Mouse (Mus musculus) embryo, embryonic 10.5 days (tissue): ENCODE data around the gene Fut8.
"Not testable (repeated sequence)": the region's sequence is repeated elsewhere in the genome, so short reads cannot be mapped to it uniquely, and the experiment has no call there.

Experiments
- DNase-seq: peaks from one replicate; pipeline ENCODE4 v3.0.0-alpha.2; 2015; ENCODE audit warnings: low spot score

Gene Fut8

GRCm38 (mm10) chr12:77222272-77222874, 15.6 kb upstream of the Fut8 start:
- DNase-seq, result no peak

- no peak for DNase-seq
Measured at GRCm38 (mm10) chr12:77223595-77223994, 14.3 kb upstream of the Fut8 start.

DNA sequence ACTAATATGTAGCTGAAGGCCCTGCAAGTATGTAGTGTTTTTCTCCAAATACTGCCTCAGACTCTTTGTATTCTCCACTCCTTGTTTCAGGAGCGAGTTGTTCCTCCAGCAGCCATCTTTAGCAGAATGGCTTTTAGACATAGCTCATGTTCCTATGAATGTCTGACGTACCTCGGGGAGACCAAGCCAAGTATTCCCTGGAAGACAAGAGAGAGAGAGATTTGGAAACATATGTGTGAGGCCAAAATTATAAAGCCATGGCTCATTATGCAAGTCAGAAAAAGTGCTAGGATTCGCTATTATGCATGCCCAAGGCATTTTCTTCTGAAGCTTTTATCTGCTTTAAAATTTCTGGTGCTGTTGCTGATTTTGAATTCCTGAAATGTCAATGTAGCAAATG, 13.8 kb upstream of the Fut8 start:
- DNase-seq, result no peak

- DNase-seq, result no peak
Measured at GRCm38 (mm10) chr12:77224891-77225290, 13.0 kb upstream of the Fut8 start.

GRCm38 (mm10) chr12:77225727-77226126, 12.2 kb upstream of the Fut8 start:
- DNase-seq, result no peak

- DNase-seq, result no peak
Measured at GRCm38 (mm10) chr12:77235958-77236357, 2.0 kb upstream of the Fut8 start.

DNA sequence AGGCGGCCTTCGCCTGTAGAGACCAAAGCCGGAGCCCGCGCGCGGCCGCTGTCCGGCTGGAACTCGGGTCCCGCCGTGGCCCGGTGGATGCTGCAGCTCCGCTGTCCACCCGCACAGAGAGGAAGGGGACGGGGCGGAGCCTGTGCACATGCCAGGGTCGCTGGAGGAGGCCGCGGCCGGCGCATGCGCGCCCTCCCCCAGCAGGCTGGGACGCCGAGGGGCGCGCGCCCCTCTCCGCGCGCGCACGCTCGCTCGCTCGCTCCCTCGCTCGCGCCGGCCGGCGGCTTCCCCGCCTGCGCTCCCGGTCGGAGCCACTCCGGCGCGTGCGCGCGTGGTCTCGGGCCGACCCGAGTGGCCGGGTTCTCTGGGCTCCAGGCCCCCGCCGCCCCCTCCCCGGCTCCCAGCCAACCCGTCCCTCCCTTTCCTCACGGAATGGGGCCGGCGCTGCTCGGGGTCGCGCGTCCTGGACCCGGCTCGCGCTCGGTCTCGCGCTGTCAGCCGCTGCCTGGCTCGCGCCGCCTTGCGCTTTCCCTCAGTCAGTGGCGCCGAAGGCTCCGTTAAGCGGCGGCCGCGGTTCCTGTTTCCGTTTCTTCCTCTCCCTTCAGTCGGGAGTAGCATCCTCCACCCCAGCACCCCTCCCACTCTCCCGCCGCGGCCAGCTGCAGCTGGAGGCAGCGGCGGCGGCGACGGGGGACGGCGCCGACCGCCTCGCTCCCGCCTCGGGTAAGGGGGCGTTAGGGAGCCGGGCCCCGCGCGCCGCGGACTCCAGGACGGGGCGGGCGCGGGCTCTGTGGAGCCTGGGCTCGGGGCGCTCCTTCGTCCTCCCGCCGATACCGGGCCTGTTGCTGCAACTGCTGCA, 835 bp downstream of the Fut8 start:
- peak; percentile 95 for DNase-seq

DNA sequence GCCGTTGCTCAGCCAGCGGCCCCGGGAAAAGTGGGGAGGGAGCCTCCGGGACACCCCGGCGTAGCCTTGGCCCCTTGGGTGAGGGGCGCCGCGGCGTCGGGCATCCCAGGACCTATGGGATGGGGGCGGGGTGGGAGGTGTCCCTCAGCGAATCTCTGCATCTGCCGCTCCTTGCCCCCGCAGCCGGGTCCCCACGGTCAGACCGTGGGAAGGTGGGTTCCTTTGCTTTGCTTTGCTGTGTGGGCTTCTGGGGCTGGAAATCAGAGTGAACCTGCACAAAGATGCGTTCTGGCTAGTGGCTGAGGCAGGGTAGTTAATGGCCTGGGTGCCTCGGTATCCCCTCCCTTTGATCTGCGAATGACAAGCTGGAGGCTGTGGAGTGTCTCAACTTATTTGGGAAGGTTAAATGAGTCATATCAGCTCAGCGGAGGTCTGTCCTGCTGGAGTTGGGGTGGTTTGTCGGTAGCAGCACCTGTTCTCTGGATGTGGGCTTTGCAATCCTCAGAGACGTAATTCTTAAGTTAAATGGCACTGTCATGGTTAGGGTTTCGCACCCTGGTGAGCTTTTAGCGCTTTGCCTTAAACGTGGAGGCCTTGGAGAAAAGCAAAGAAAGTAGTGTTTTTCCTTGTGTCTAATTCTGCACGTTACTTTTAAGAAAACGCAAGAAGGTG, 1.6 kb downstream of the Fut8 start:
- peak; percentile 61 for DNase-seq

- DNase-seq, result no peak
Measured at GRCm38 (mm10) chr12:77240372-77240771, 2.4 kb downstream of the Fut8 start.

- DNase-seq, result peak; percentile 54
Measured at GRCm38 (mm10) chr12:77240839-77241238, 2.9 kb downstream of the Fut8 start.

- DNase-seq, result no peak
Measured at GRCm38 (mm10) chr12:77262650-77263049, 24.7 kb downstream of the Fut8 start.

DNA sequence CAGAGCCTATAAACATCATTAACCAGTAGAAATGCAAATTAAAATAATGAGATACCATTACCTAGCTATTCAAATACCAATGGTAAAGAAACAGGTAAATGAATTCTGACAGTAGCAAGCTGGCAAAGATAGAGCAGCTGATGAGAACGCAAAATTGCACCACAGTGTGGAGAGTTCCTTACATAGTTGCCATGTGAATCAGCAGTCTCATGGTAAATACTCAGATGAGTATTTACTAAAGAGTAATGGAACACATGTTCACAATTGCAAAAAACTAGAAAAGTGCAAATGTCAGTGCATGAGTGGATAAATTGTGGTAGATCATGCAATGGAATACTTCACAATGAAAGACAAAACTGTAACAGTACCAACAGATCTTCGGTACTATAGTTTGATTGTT, 25.9 kb downstream of the Fut8 start:
- no peak for DNase-seq

DNA sequence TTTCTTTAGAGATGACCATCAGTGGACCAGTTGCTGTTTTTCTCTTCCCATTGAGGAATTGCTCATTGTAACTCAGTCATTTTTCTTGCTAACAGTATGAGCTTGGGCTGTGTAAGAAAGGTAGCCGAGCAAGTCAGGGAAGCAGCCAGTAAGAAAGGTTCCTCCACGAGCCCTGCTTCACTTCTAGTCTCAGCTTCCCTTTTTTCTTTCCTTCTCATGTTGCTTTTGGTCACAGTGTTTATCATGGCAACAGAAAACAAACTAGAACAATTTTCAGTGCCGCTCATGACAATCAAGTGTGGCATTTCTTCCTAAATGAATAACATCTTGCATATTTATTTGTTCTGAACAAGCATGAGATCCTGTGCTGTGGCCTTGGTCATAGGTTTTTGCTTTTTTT, 32.8 kb downstream of the Fut8 start:
- DNase-seq, result no peak

DNA sequence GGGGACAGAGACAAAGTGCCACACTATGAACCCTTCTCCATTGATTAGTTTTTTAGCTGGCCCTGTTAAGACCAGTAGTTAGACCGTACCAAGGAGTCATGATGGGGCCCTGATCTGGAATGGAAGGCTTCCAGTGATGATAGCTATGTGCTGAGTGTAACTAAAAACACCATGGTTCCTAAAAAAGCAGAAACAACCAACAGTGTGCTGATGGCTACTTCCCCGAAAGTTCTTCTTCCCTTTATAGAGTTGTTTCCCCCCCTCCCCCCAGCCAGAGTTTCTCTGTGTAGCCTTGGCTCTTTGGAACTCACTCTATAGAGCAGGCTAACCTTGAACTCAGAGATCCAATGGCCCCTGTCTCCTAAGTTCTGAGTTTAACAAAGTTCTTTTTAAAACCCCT, 50.6 kb downstream of the Fut8 start:
- no peak for DNase-seq

GRCm38 (mm10) chr12:77291017-77291416, 53.1 kb downstream of the Fut8 start:
- DNase-seq, result no peak

DNA sequence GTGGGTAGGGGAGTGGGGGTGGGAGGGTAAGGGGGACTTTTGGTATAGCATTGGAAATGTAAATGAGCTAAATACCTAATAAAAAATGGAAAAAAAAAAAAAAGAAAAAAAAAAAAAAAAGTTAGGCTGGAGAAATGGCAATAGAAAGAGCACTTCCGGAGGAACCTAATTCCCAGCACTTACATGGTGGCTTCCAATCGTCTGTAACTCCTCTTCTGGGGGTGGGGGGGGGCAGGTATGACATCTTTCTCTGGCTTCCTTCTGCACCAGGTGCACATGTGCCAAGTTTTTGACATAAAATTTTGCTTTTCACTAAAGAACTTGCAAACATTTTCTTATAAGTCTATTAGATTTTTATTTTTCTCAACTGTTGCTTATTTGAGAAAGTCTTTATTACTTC, 53.9 kb downstream of the Fut8 start:
- not testable (repeated sequence) for DNase-seq

- no peak for DNase-seq
Measured at GRCm38 (mm10) chr12:77292375-77293258, 54.7 kb downstream of the Fut8 start.

- no peak for DNase-seq
Measured at GRCm38 (mm10) chr12:77296119-77296518, 58.2 kb downstream of the Fut8 start.

GRCm38 (mm10) chr12:77297114-77297513, 59.2 kb downstream of the Fut8 start:
- no peak for DNase-seq

DNA sequence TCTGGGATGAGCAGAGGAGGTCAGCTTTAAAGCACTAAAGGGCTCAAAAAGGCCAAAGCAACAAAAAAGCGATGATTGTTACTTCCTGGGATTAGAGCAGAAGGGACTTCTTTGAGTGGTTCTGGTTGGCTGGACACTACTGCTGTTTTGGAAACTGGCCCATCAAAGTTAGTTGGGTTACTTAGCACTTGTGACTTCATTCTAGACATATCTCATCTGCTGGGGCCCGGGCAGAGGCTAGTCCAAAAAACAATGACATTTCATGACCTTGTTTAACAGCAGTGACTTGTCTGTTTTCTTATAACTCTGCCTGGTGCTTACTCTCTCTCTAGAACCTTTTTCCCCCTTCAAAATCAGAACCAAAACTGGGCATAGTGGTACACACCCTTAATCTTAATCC, 59.9 kb downstream of the Fut8 start:
- DNase-seq, result no peak

DNA sequence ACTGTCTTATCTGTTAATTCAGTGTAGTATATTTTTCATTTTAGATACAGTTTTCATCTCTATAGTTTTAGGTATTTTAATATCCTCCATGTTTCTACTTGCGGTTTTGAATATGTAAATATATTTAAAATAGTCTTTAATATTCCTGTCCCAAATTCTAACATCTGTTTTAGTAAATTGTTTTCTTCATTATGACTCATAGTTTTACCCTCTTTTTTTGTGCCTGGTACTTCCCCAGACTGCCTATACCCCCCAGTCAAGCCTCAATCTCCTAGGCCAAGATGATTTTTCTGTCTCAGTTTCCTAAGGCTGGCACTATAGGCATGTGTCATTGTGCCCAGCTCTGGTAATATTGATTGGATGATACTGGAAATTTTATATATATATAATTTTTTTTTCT, 64.1 kb downstream of the Fut8 start:
- no peak for DNase-seq

- no peak for DNase-seq
Measured at GRCm38 (mm10) chr12:77303367-77303766, 65.4 kb downstream of the Fut8 start.
